Mouse (Mus musculus) lung, adult 2 months (tissue): ENCODE measurements around the gene Chid1. TPM values are rescaled to one million over a fixed set of nuclear protein-coding genes. Genes with fewer than 3 reads are reported as not detected.

Source experiments
- DNase-seq: peaks from one replicate; pipeline ENCODE4 v3.0.0; 2022
- H3K4me1 ChIP-seq: fragments of 200-500 bp; 2 replicates; pipeline ENCODE4 v1.6.1; 2011; ENCODE audit warnings: low read length; ENCODE audit not compliant: control insufficient read depth, insufficient read depth
- H3K4me3 ChIP-seq: fragments of 200-500 bp; replicated peaks from 2 replicates; pipeline ENCODE3; 2011; ENCODE audit warnings: low read depth, mild to moderate bottlenecking, control low read depth, low read length; ENCODE audit errors: extremely low read depth
- CTCF ChIP-seq: fragments of 200-500 bp; IDR thresholded peaks from 2 replicates; pipeline ENCODE4 v1.5.1; 2011; ENCODE audit warnings: mild to moderate bottlenecking, low read length, control low read depth; ENCODE audit not compliant: insufficient read depth
- POLR2A ChIP-seq: fragments of 200-500 bp; IDR thresholded peaks from 2 replicates; pipeline ENCODE4 v1.6.1; 2011; ENCODE audit warnings: low read depth, mild to moderate bottlenecking, control low read depth, low read length, borderline replicate concordance; ENCODE audit errors: extremely low read depth
- WGBS: fragments of 180-500 bp; shearing (Covaris S2); methylation state at CpG from one replicate; pipeline ENCODE4 v1.1.7; 2018; 5-methylcytosine and 5-hydroxymethylcytosine counted together
- polyA plus RNA-seq: library from polyadenylated mRNA; depleted of rRNA; stranded (reverse); fragments of >200 nt; gene quantifications from 2 replicates; pipeline ENCODE4 v1.2.3, GENCODE M21; 2012

Gene Chid1
- polyA plus RNA-seq, 1 experiment, result 20.4 TPM

DNA sequence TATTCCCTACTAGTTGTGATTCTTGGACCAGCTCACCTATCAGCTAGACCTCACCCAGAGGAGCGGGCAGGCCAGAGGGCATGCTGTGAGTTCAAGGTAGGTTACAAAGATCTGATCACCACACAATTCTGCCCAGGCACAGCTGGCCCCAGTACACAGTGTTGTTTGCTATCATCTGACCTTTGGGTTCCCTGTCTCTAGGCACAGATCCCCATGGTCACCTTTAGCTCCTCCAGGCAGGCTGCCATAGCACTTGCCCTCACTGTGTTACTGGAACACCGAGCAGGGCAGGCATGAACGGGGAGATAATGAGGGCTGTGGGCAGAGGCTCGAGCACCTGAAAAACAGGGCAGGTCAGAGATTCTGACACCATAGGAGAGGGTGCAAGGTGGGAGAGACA lies 22.0 kb downstream of the Chid1 start:
- TF ChIP-seq POLR2A, result no peak
- TF ChIP-seq CTCF, result no peak
- DNase-seq, result no peak
- H3K4me3 ChIP-seq, result no peak overlapping the region
- 82% methylated on average over 4 of the region's 4 CpGs for WGBS
- no peaks in the 10 kb centered on the region for H3K4me1 ChIP-seq

DNA sequence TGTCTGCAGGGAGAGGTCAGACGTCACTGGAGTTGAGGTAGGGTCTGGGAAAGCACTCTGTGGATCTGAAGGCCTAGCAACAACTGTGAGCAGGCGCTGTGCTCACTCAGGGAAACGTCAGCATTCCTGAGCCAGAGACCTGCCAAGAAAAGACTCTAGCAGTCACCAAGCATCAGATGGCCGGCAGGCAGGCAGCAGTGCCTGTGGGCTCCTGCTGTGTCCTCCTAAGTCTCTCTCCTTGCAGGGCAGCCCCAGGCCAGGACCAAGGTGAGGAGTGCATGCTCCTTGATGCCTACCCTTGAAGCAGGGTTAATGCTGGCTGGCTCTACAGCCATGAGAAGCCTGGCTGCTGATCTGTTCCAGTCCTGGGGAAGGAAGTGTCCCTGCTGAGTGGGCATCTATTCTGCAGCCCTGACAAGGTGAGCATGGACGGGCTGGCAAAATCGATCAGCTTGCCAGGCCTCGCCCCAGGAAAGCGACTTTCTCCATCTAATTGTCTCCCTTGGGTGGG lies 28.9 kb downstream of the Chid1 start:
- Histone ChIP-seq H3K4me1 (no peaks in the 10 kb centered on the region), H3K4me3 (no peak overlapping the region)
- 80% methylated on average over 8 of the region's 8 CpGs for WGBS
- TF ChIP-seq CTCF, result no peak
- TF ChIP-seq POLR2A, result no peak
- no peak for DNase-seq

DNA sequence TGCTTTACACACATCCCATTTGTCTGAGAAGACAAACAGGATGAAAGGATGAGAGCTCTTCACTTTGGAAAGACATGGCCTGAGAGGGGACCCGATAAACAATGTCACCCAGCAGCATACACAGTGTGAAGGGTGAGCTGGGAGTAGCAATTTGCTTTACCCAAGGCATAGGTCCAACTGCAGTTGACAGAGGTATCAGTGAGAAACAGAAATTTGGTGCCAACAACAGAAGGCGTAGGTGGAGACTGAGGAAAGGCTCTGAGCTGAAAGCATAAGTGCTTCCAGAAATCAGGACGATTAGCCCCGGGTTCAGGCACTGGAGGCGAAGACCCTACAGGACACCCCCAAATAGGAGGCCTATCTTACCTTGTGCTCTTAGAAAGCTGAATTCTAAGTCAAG lies 29.5 kb downstream of the Chid1 start:
- no peak for TF ChIP-seq POLR2A
- H3K4me1 ChIP-seq, result no peaks in the 10 kb centered on the region
- no peak overlapping the region for H3K4me3 ChIP-seq
- no peak for DNase-seq
- 87% methylated on average over 5 of the region's 5 CpGs for WGBS

DNA sequence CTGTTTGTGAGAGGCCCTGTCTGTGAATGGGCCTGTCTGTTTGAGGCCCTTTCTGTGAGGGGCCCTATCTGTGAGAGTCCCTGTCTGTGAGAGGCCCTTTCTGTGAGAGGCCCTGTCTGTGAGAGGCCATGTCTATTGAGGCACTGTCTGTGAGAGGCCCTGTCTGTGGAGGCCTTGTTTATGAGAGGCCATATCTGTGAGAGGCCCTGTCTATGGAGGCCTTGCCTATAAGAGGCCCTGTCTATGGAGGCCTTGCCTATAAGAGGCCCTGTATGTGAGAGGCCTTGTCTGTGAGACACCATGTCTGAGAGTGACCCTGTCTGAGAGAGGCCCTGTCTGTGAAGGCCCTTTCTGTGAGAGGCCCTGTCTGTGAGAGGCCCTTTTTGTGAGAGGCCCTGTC lies 31.5 kb downstream of the Chid1 start:
- DNase-seq, result no peak
- Histone ChIP-seq H3K4me1 (no peaks in the 10 kb centered on the region), H3K4me3 (no peak overlapping the region)
- TF ChIP-seq CTCF (no peak), POLR2A (no peak)

DNA sequence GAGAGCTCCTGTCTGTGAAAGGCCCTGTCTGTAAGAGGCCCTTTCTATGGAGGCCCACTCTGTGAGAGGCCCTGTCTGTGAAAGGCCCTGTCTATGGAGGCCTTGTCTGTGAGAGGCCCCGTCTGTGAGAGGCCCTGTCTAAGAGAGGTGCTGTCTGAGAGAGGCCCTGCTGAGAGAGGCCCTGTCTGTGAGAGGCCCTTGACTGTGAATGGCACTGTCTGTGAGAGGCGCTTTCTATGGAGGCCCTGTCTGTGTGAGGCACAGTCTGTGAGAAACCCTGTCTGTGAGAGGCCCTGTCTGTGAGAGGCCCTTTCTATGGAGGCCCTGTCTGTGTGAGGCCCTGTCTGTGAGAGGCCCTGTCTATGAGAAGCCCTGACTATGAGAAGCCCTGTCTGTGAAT lies 33.4 kb downstream of the Chid1 start:
- TF ChIP-seq CTCF, result no peak
- no peak for TF ChIP-seq POLR2A
- 92% methylated on average over 2 of the region's 2 CpGs for WGBS
- H3K4me3 ChIP-seq, result no peak overlapping the region
- no peaks in the 10 kb centered on the region for H3K4me1 ChIP-seq
- DNase-seq, result no peak

DNA sequence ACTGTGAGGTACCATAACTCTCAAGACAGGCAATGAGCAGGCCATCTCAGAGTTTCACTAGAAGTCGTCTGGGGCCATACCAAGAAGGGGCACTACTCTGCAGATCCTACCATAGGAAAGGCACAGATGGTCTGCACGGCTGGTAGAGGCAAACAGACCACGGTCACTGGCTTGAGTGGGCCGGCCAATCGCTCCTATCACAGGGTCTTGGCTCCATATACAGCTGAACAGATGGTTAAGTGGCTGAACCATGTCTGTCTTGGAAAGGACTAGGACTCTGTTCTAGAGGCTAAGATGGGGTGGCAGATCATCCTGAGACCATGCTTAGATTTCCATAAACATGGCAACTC lies 37.1 kb downstream of the Chid1 start:
- TF ChIP-seq CTCF, result no peak
- TF ChIP-seq POLR2A, result no peak
- no peaks in the 10 kb centered on the region for H3K4me1 ChIP-seq
- 95% methylated on average over 5 of the region's 5 CpGs for WGBS

DNA sequence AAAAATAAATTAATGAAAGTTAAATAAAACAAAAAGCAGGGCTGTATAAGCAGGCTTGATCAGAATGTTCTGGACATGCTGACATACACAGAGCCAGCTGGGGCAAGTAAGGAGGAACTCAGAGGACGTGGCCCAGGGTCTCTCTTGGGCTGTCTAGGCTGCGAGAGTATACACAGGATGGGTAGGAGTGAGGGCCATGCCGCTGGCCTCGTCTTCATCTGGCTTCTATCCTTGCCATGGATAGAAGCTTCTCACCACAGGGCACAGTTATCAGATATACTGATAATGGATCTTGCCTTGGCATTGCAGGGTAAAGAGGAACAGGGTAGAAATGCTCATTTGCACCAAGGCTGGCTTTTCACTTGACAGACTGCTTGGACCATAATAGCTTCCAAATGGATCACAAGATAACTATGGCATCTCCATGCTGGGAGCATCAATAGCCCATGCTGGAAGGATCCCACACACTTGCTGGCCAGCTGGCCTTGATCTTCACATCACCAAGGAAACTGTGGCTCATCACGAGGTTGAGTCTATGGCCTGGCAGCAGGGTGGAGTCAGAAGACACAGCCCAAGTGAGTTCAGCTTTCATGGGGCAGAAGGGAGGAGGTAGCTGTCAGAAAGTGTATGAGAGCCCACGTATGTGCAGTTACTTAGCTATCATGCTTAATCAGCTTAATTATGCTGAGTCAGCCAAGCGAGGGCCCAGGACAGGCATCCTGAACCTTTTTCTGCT lies 37.7 kb downstream of the Chid1 start:
- no peaks in the 10 kb centered on the region for H3K4me1 ChIP-seq
- DNase-seq, result no peak
- no peak overlapping the region for H3K4me3 ChIP-seq
- TF ChIP-seq CTCF (no peak), POLR2A (no peak)
- 87% methylated on average over 7 of the region's 7 CpGs for WGBS

More for the DNA sequence above, 37.1 kb downstream of the Chid1 start:
- no peak for DNase-seq
- H3K4me3 ChIP-seq, result no peak overlapping the region

DNA sequence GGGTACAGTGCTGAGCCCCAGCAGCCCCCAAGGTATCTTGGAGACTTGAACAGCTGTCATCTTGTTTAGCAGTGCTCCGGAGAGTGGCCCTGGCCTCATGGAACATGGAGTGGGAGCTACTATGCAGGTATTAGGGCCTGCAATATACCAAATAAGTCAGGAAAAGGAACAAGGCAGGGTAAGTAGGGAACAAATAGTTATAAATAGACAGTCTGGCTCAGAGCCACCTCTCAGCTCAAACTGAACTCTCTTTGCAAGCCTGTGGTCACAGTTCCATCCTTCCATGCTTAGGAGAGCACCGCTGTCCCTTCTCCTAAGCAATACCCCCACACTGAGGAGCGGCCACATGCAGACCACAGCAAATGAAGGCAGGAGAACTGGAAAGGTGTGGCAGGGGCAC lies 42.1 kb downstream of the Chid1 start:
- 89% methylated on average over 3 of the region's 3 CpGs for WGBS
- Histone ChIP-seq H3K4me1 (no peaks in the 10 kb centered on the region), H3K4me3 (no peak overlapping the region)
- no peak for DNase-seq
- no peak for TF ChIP-seq POLR2A
- TF ChIP-seq CTCF, result no peak

DNA sequence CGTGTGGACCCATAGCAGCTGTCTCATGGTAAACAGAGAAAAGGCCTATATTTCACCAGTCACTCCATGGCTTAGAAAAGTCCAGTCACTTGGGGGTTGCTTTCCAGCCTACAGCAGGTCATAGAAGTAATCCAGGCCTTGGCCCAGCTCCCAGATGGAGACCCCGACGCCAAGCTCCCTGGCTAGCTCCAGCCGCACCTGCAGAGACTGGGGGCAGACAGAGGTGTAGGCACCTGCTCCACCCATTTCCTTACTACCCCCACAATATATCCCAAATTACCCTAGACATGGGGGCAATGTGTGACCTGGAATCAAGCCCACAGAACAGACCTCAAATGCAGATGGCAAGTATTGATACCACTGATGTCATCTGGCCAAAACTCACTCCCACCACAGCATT lies 43.7 kb downstream of the Chid1 start:
- WGBS, result 82% methylated on average over 4 of the region's 4 CpGs
- no peaks in the 10 kb centered on the region for H3K4me1 ChIP-seq
- H3K4me3 ChIP-seq, result no peak overlapping the region
- no peak for TF ChIP-seq POLR2A
- TF ChIP-seq CTCF, result no peak
- no peak for DNase-seq

DNA sequence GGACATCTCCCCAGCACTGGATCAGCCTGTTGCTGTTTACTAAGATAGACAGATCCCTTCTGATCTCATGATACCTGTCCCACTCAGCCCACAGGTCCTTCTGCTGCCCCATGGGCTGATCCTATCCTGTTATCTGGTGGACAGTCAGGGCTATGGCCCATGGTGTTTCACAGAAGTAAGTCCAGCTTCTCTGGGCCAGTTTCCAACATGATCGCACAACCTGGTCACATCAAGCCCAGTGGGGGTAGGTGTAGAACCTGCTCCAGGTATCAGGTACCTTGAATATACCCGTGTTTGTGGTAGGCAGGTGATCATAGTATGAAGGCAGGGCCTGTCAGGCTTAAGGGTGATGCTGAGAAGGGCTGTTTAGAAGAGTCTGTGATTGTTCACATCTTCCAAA lies 44.3 kb downstream of the Chid1 start:
- DNase-seq, result no peak
- no peak for TF ChIP-seq POLR2A
- no peak for TF ChIP-seq CTCF
- Histone ChIP-seq H3K4me3 (no peak overlapping the region), H3K4me1 (no peaks in the 10 kb centered on the region)
- WGBS, result 88% methylated on average over 2 of the region's 2 CpGs

DNA sequence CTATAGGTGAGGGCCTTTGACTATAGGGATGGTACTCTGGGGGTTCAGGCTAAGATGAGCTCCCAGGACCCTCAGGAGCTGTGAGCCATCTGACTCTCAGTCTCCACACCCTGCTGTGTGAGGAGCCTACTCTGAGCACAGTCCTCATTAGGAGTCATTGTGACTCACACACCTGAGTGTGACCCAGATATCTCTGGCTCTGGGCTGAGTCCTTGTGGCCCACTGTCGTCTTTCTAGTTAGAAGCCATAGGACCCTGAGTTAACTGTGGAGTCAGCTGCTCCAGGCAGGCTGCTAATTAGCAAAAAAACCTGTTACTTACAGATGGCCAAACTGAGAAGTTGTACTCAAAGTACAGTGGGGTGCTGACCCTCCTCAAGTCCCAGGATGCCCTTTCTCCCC lies 45.9 kb downstream of the Chid1 start:
- H3K4me1 ChIP-seq, result no peaks in the 10 kb centered on the region
- no peak overlapping the region for H3K4me3 ChIP-seq
- WGBS, result 84% methylated on average over 1 of the region's 1 CpGs
- no peak for TF ChIP-seq POLR2A
- no peak for TF ChIP-seq CTCF
- DNase-seq, result no peak
